Mouse (Mus musculus): Measurements from ENCODE around the gene Vmn2r115. TPM values are rescaled to one million over a fixed set of nuclear protein-coding genes. Genes with fewer than 3 reads are reported as not detected.
"Not testable (repeated sequence)": the region's sequence is repeated elsewhere in the genome, so short reads cannot be mapped to it uniquely, and the experiment has no call there.

Vmn2r115 gene
- polyA plus RNA-seq (2021), result not detected

DNA sequence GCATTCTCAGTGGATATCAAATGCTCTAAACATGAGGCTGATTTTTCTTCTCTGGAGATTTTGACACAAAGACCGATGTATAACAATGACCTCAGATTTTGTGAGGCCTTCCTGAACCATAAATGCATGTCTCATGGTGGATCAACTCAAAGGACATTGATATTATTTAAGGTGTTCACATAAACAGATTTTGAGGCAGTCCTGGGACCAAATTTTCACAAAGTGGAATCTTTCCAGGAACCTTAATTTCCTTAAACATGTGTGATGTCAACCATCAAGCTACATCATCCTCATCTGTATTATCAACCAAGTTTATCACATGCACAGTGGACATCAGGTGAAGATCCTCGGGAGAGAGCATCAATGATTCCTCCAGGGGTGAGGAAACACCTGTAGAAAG, at the start of gene Vmn2r115:
Gene Vmn2r115, plus strand, starts transcription at position 301 of the 400 bp plus-strand sequence.
- H3K27me3 ChIP-seq; in situ Hi-C loops (cut with MboI; ENCODE audit: low pct_unique_long_range_greater_than_20kb); POLR2A ChIA-PET; ATAC-seq; CTCF ChIA-PET; DNase-seq (ENCODE audit: low read depth, low spot score): not testable (repeated sequence)

- in situ Hi-C loops (cut with MboI; ENCODE audit: low pct_unique_long_range_greater_than_20kb); ATAC-seq; DNase-seq (ENCODE audit: low read depth, low spot score); CTCF ChIA-PET; H3K27me3 ChIP-seq; POLR2A ChIA-PET: not testable (repeated sequence)
Measured at GRCm38 (mm10) chr17:23312437-23312836, 31.1 kb upstream of the Vmn2r115 start, which contains the start of gene Vmn2r114. Gene Vmn2r114, minus strand, starts transcription at chr17:23312537.

GRCm38 (mm10) chr17:23330657-23331056, 12.9 kb upstream of the Vmn2r115 start:
- ChIA-PET CTCF (no interaction called here), POLR2A (no interaction called here)
- DNase-seq (ENCODE audit: low read depth, low spot score) (no peak), ATAC-seq (no peak)
- in situ Hi-C loops (cut with MboI; ENCODE audit: low pct_unique_long_range_greater_than_20kb), result no loop called here
- TF ChIP-seq CTCF (IDR thresholded peaks at IDR 0.05), result no peak
- no peaks in the 10 kb centered on the region for H3K27me3 ChIP-seq

- DNase-seq (ENCODE audit: low read depth, low spot score), result no peak
- H3K27me3 ChIP-seq, result no peaks in the 10 kb centered on the region
- ChIA-PET CTCF (no interaction called here), POLR2A (no interaction called here)
- in situ Hi-C loops (cut with MboI; ENCODE audit: low pct_unique_long_range_greater_than_20kb), result no loop called here
- TF ChIP-seq CTCF (IDR thresholded peaks at IDR 0.05), result no peak
- no peak for ATAC-seq
Measured at GRCm38 (mm10) chr17:23351644-23352043, 8.1 kb downstream of the Vmn2r115 start.

DNA sequence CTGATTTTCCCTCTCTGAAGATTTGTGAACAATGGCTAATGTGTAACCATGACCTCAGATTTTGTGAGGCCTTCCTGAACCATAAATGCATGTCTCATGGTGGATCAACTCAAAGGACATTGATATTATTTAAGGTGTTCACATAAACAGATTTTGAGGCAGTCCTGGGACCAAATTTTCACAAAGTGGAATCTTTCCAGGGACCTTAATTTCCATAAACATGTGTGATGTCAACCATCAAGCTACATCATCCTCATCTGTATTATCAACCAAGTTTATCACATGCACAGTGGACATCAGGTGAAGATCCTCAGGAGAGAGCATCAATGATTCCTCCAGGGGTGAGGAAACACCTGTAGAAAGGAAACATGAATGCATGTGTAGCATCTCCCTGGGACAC, 40.8 kb downstream of the Vmn2r115 start, which contains the start of gene Vmn2r116:
Gene Vmn2r116, plus strand, starts transcription at position 301 of the 400 bp plus-strand sequence.
- in situ Hi-C loops (cut with MboI; ENCODE audit: low pct_unique_long_range_greater_than_20kb); POLR2A ChIA-PET; ATAC-seq; H3K27me3 ChIP-seq; DNase-seq (ENCODE audit: low read depth, low spot score); CTCF ChIA-PET: not testable (repeated sequence)

Other genes with a start within 250 kb of the Vmn2r115 start
- gene Zfp40, start 150.5 kb upstream of the Vmn2r115 start, polyA plus RNA-seq (2021), result 5.1 TPM
- 0.01 TPM for gene Vmn2r114, start 31.2 kb upstream of the Vmn2r115 start, polyA plus RNA-seq (2021)
- gene Vmn2r116, start 40.9 kb downstream of the Vmn2r115 start, polyA plus RNA-seq (2021), result not detected
- gene Vmn2r117, start 136.0 kb downstream of the Vmn2r115 start, polyA plus RNA-seq (2021), result not detected
- gene Zfp213, start 220.5 kb downstream of the Vmn2r115 start, polyA plus RNA-seq (2021), result 8.6 TPM